Comparison of ENCODE assay signal across 8 mouse cellular contexts in genomic region chr1:134361857-134362212, GRCm38 (mm10). TPM values are rescaled to one million over a fixed set of nuclear protein-coding genes. Genes with fewer than 3 reads are reported as not detected.
DNase-seq lines count a peak whose midpoint lies in the region; ATAC-seq and TF ChIP-seq lines count a peak whose summit lies in the region.

Gene Tmem183a (minus strand): TSS chr1:134361979.

- no peaks in the 10 kb centered on the region for H3K9me3 ChIP-seq in hindbrain, embryonic 10.5 days
- H3K9me3 ChIP-seq in lung, postnatal 0 days (ENCODE audit: low read length): no peaks in the 10 kb centered on the region

- peak within 1 kb of the TSS; percentile 95 for H3K4me3 ChIP-seq in hindbrain, embryonic 10.5 days
- peak within 1 kb of the TSS; percentile 85 for H3K4me3 ChIP-seq in lung, postnatal 0 days (ENCODE audit: low read depth, low read length)

- ATAC-seq in frontal cortex, adult (ENCODE audit: low TSS enrichment): peak; percentile 99
- ATAC-seq in lung, postnatal 0 days: peak; percentile 99

- peak within 1 kb of the TSS; percentile 64 for H3K4me2 ChIP-seq in lung, postnatal 0 days (replicated peaks; ENCODE audit: low read depth, low read length)

- peak within 1 kb of the TSS; percentile 96 for H3K27ac ChIP-seq in hindbrain, embryonic 10.5 days
- peak within 1 kb of the TSS; percentile 88 for H3K27ac ChIP-seq in lung, postnatal 0 days (ENCODE audit: low read length)

- DNase-seq in MEL-GATA-1-ER (ENCODE audit: extremely low read depth, low read depth): peak; percentile 78
- peak; percentile 96 for DNase-seq in cerebellum, adult 8-10 months
- peak; percentile 96 for DNase-seq in hindbrain, embryonic 10.5 days (ENCODE audit: low spot score)
- peak; percentile 95 for DNase-seq in layer of hippocampus, adult 9-11 months
- peak; percentile 97 for DNase-seq in lung, postnatal 0 days (ENCODE audit: low spot score)
- DNase-seq in ovary, postnatal 14 days (ENCODE audit: low spot score): peak; percentile 96
- peak; percentile 97 for DNase-seq in thymus, postnatal 14 days

- no peak for TF ChIP-seq CTCF in lung, postnatal 0 days (IDR thresholded peaks at IDR 0.05)

- WGBS in hindbrain, embryonic 10.5 days: under 1% methylated on average over 38 of the region's 38 CpGs
- under 1% methylated on average over 38 of the region's 38 CpGs for WGBS in lung, postnatal 0 days

- peaks cover 16% of the 10 kb centered on the region for H3K4me1 ChIP-seq in hindbrain, embryonic 10.5 days (replicated peaks)
- H3K4me1 ChIP-seq in lung, postnatal 0 days (ENCODE audit: insufficient read depth, low read depth, low read length): peaks cover 5% of the 10 kb centered on the region; the same call in 1 of the 2 replicates

- peak within 1 kb of the TSS; percentile 88 for H3K9ac ChIP-seq in lung, postnatal 0 days (replicated peaks; ENCODE audit: low read depth)

- H3K27me3 ChIP-seq in hindbrain, embryonic 10.5 days (ENCODE audit: insufficient read depth, poor library complexity, severe bottlenecking): no peaks in the 10 kb centered on the region
- no peaks in the 10 kb centered on the region for H3K27me3 ChIP-seq in lung, postnatal 0 days (replicated peaks; ENCODE audit: insufficient read depth, low read length)

- H3K36me3 ChIP-seq in hindbrain, embryonic 10.5 days: peaks cover 38% of the 10 kb centered on the region
- H3K36me3 ChIP-seq in lung, postnatal 0 days (ENCODE audit: insufficient read depth, low read length): peaks cover 16% of the 10 kb centered on the region; the same call in 1 of the 2 replicates

- TF ChIP-seq EP300 in lung, postnatal 0 days (IDR thresholded peaks at IDR 0.05): no peak

RNA-seq across cellular contexts. Expression of gene Tmem183a, which starts in this region (rescaled TPM):
- polyA plus RNA-seq in hindbrain, embryonic 10.5 days (2016; fragmentation: Nextera tagmentation; extraction: Ambion mirVana): 108 and 132 TPM in 2 replicates
- polyA plus RNA-seq in lung, postnatal 0 days (2015; fragmentation: Nextera tagmentation; extraction: Ambion mirVana): 42.9 and 44.8 TPM in 2 replicates

Comparison
In these comparisons a context has a peak if more than half of its experiments do, and no peak if none do; other contexts are left out.
1. Peak in every context shown above with its lines: DNase-seq, ATAC-seq, H3K4me3 ChIP-seq and H3K27ac ChIP-seq.